Mouse (Mus musculus) embryonic facial prominence, embryonic 12.5 days (tissue): ENCODE measurements around the gene Abcb10. TPM values are rescaled to one million over a fixed set of nuclear protein-coding genes. Genes with fewer than 3 reads are reported as not detected.

Source experiments
- ATAC-seq: fragments of 200-750 bp; cut with Nextera tagmentation; 2 replicates; pipeline ENCODE4 v1.8.0; 2017; ENCODE audit not compliant: insufficient number of reproducible peaks, insufficient read depth, low FRiP score, low TSS enrichment
- H3K27ac ChIP-seq: fragments of 300-500 bp; sonication (generic); 2 replicates; pipeline ENCODE4 v1.5.1; 2016; ENCODE audit warnings: mild to moderate bottlenecking
- H3K27me3 ChIP-seq: fragments of 300-500 bp; sonication (generic); 2 replicates; pipeline ENCODE4 v1.6.1; 2016; ENCODE audit warnings: mild to moderate bottlenecking, moderate library complexity
- H3K36me3 ChIP-seq: fragments of 300-500 bp; sonication (generic); 2 replicates; pipeline ENCODE4 v1.6.1; 2016; ENCODE audit warnings: mild to moderate bottlenecking
- H3K4me1 ChIP-seq: fragments of 300-500 bp; sonication (generic); 2 replicates; pipeline ENCODE4 v1.6.1; 2016
- H3K4me2 ChIP-seq: fragments of 300-500 bp; sonication (generic); replicated peaks from 2 replicates; pipeline ENCODE4 v1.6.1; 2016; ENCODE audit warnings: mild to moderate bottlenecking, moderate library complexity
- H3K4me3 ChIP-seq: fragments of 300-500 bp; sonication (generic); 2 replicates; pipeline ENCODE4 v1.5.1; 2016; ENCODE audit warnings: mild to moderate bottlenecking
- H3K9ac ChIP-seq: fragments of 300-500 bp; sonication (generic); 2 replicates; pipeline ENCODE4 v1.6.1; 2016; ENCODE audit warnings: mild to moderate bottlenecking, moderate library complexity
- H3K9me3 ChIP-seq: fragments of 300-500 bp; sonication (generic); 2 replicates; pipeline ENCODE4 v1.6.1; 2016; ENCODE audit warnings: mild to moderate bottlenecking, moderate library complexity
- WGBS: fragments of 180-500 bp; shearing (Covaris S2); methylation state at CpG from one replicate; pipeline ENCODE4 v1.1.7; 2016; 5-methylcytosine and 5-hydroxymethylcytosine counted together
- polyA plus RNA-seq: library from polyadenylated mRNA; unstranded; fragments of >200 nt; fragmentation: Nextera tagmentation; extraction: Ambion mirVana; gene quantifications from 2 replicates; pipeline ENCODE4 v1.2.1, GENCODE M21; 2016

Gene Abcb10
- polyA plus RNA-seq, 1 experiment from 2014 or later, result 21.7 TPM

GRCm38 (mm10) chr8:123950077-123950802 lies 32.7 kb downstream of the Abcb10 start:
- no peaks in the 10 kb centered on the region for H3K27me3 ChIP-seq
- H3K4me1 ChIP-seq, result peaks cover 6% of the 10 kb centered on the region
- peak overlapping the region; percentile 90 for H3K4me2 ChIP-seq
- WGBS, result 32% methylated on average over 10 of the region's 10 CpGs
- H3K9ac ChIP-seq, result peak overlapping the region; percentile 81
- H3K27ac ChIP-seq, result peak overlapping the region; percentile 85; the same call in 1 of the 2 replicates
- no peaks in the 10 kb centered on the region for H3K9me3 ChIP-seq
- no peak for ATAC-seq
- H3K4me3 ChIP-seq, result peak overlapping the region; percentile 89
- peaks cover 32% of the 10 kb centered on the region for H3K36me3 ChIP-seq

DNA sequence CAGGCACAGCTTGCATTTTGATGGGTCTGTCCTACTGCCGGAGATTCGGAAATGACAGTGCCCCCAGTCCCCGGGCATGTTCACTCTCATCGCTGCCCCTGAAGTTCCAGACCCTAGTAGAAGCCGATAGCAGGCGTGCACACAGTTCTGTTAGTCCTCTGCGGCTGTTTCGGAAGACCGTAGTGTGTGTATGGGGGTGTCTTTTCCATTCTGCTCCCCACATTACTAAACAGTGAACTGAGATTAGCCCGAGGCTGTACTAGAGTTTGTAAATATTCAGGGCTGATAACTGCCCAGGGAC lies 33.3 kb downstream of the Abcb10 start:
- H3K9me3 ChIP-seq, result no peaks in the 10 kb centered on the region
- peak overlapping the region; percentile 89 for H3K4me3 ChIP-seq
- H3K4me2 ChIP-seq, result peak overlapping the region; percentile 90
- ATAC-seq, result 0 out of 2 replicates have a peak, but pooled peaks have one; percentile 30
- peaks cover 6% of the 10 kb centered on the region for H3K4me1 ChIP-seq
- H3K9ac ChIP-seq, result peak overlapping the region; percentile 81
- peak overlapping the region; percentile 85 for H3K27ac ChIP-seq
- peaks cover 30% of the 10 kb centered on the region for H3K36me3 ChIP-seq
- H3K27me3 ChIP-seq, result no peaks in the 10 kb centered on the region
- WGBS, result 6% methylated on average over 10 of the region's 10 CpGs

GRCm38 (mm10) chr8:123948942-123949685 lies 33.8 kb downstream of the Abcb10 start, which contains the start of gene Nup133:
Gene Nup133, minus strand, starts transcription at chr8:123949265.
- H3K27ac ChIP-seq, result peak within 1 kb of the TSS; percentile 85
- peaks cover 6% of the 10 kb centered on the region for H3K4me1 ChIP-seq
- H3K36me3 ChIP-seq, result peaks cover 28% of the 10 kb centered on the region
- H3K9me3 ChIP-seq, result no peaks in the 10 kb centered on the region
- H3K4me3 ChIP-seq, result peak within 1 kb of the TSS; percentile 89
- H3K9ac ChIP-seq, result peak within 1 kb of the TSS; percentile 81
- peak within 1 kb of the TSS; percentile 90 for H3K4me2 ChIP-seq
- 0 out of 2 replicates have a peak, but pooled peaks have one; percentile 47 for ATAC-seq
- no peaks in the 10 kb centered on the region for H3K27me3 ChIP-seq
- under 1% methylated on average over 77 of the region's 77 CpGs for WGBS

DNA sequence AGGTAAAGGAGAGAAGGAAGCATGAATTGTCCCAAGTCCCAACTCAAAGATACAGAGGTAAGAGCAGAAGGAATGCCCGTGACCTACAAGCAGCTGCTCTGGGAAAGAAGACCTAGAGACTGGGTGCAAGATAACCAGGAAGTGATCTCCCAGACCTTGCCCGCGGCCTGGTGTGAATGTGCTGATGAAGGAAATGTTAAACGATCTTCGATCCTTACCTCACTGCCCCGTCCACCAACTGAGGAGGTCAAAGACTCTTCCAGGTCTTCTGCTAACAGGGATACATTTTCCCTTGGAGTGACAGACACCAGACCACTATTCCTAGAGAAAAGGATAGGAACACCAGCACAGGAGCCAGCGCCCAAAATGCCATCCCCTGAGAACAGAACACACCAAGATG lies 53.9 kb downstream of the Abcb10 start:
- Histone ChIP-seq H3K27ac (no peak overlapping the region), H3K36me3 (peaks cover 79% of the 10 kb centered on the region), H3K9me3 (no peaks in the 10 kb centered on the region), H3K9ac (no peak overlapping the region), H3K27me3 (no peaks in the 10 kb centered on the region), H3K4me2 (no peak overlapping the region), H3K4me3 (no peak overlapping the region), H3K4me1 (no peaks in the 10 kb centered on the region)
- 93% methylated on average over 7 of the region's 7 CpGs for WGBS
- ATAC-seq, result no peak

DNA sequence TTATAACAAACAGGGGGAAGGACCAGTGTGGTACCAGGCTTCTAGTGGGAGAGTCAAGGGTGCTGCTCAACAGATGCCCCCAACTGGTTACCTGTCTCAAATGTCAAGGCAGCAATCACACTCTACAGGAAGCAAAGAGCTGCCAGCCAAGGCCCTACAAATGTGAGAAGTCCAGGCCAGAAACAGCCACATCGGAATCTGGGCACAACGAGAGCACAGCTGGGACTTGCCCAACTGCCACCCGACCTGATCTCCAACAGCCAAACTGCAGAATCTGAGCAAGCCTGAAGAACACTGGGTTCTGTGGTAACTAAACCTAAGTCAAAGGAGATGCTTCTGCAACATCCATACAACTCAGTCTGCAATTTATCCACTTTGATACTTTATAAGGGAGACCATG lies 57.3 kb downstream of the Abcb10 start:
- Histone ChIP-seq H3K4me3 (no peak overlapping the region), H3K9ac (no peak overlapping the region), H3K9me3 (no peaks in the 10 kb centered on the region), H3K36me3 (peaks cover 82% of the 10 kb centered on the region), H3K4me2 (no peak overlapping the region), H3K27me3 (no peaks in the 10 kb centered on the region), H3K27ac (no peak overlapping the region), H3K4me1 (no peaks in the 10 kb centered on the region)
- no peak for ATAC-seq
- WGBS, result 91% methylated on average over 3 of the region's 3 CpGs

DNA sequence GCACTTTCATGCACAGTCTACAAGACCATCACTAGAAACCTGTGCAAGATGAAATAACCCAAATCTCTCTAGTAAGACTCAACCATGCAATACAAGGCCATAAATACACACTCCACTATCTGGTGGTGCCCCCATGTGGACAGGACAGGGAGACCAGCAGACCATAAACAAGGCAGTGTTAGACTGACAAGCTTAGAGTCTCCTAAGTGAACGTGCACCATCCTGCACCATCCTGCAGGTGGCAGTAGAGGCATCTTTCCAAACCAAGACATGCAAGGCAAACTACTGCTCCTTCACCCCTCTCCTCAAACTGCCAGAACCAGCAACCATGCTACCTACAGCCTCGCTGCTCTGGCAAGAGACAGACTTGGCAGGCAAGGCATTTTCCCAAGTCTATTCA lies 58.2 kb downstream of the Abcb10 start:
- WGBS, result 20% methylated on average over 2 of the region's 2 CpGs
- peaks cover 82% of the 10 kb centered on the region for H3K36me3 ChIP-seq
- no peaks in the 10 kb centered on the region for H3K27me3 ChIP-seq
- no peak overlapping the region for H3K4me3 ChIP-seq
- H3K9ac ChIP-seq, result no peak overlapping the region
- no peaks in the 10 kb centered on the region for H3K4me1 ChIP-seq
- H3K27ac ChIP-seq, result no peak overlapping the region
- H3K9me3 ChIP-seq, result no peaks in the 10 kb centered on the region
- H3K4me2 ChIP-seq, result no peak overlapping the region
- peak; percentile 47; the same call in 1 of the 2 replicates for ATAC-seq

GRCm38 (mm10) chr8:123914635-123915034 lies 68.3 kb downstream of the Abcb10 start:
- Histone ChIP-seq H3K27me3 (no peaks in the 10 kb centered on the region), H3K4me1 (no peaks in the 10 kb centered on the region), H3K4me3 (no peak overlapping the region), H3K9ac (no peak overlapping the region), H3K4me2 (no peak overlapping the region), H3K9me3 (no peaks in the 10 kb centered on the region), H3K27ac (no peak overlapping the region), H3K36me3 (peaks cover 86% of the 10 kb centered on the region)
- no peak for ATAC-seq
- WGBS, result 96% methylated on average over 3 of the region's 3 CpGs

DNA sequence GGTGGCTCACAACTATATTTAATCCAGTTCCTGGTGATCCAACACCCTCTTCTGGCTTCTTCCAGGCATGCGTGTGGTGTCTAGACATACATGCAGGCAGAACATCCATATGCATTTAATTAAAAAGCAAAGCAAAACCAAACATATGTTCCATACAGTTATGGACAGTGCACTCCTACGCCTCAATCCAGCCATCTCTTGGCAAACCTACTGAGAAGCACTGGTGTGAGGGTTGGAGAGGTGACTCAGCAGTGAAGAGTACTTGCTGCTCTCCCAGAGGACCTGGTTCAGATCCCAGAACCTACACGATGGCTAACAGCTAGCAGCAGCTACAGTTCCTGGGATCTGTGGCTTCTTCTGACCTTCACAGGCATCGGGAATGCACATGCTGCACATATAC lies 70.7 kb downstream of the Abcb10 start:
- Histone ChIP-seq H3K4me1 (no peaks in the 10 kb centered on the region), H3K9ac (no peak overlapping the region), H3K27ac (no peak overlapping the region), H3K27me3 (no peaks in the 10 kb centered on the region), H3K36me3 (peaks cover 91% of the 10 kb centered on the region), H3K9me3 (no peaks in the 10 kb centered on the region), H3K4me3 (no peak overlapping the region), H3K4me2 (no peak overlapping the region)
- ATAC-seq, result no peak
- 81% methylated on average over 4 of the region's 4 CpGs for WGBS

GRCm38 (mm10) chr8:123907604-123908003 lies 75.3 kb downstream of the Abcb10 start:
- H3K36me3 ChIP-seq, result peaks cover 87% of the 10 kb centered on the region
- 95% methylated on average over 6 of the region's 6 CpGs for WGBS
- no peak overlapping the region for H3K27ac ChIP-seq
- H3K27me3 ChIP-seq, result no peaks in the 10 kb centered on the region
- no peak for ATAC-seq
- H3K9ac ChIP-seq, result no peak overlapping the region
- H3K4me3 ChIP-seq, result no peak overlapping the region
- H3K4me2 ChIP-seq, result no peak overlapping the region
- H3K4me1 ChIP-seq, result no peaks in the 10 kb centered on the region
- H3K9me3 ChIP-seq, result no peaks in the 10 kb centered on the region

DNA sequence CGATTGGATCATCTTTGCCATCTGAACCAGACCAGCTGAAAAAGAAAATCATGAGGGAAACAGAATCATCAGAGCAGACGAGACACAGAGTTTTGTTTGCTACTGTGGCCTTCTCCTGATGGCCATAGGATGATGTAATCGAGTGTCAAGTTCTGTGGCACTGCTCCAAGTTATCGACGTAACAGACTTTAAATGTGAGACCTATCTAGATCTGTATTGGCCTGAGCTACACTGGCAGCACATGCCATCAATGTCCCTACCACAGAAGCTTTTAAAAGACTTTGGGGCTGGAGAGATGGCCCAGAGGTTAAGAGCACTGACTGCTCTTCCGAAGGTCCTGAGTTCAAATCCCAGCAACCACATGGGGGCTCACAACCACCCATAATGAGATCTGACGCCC lies 80.3 kb downstream of the Abcb10 start:
- Histone ChIP-seq H3K9me3 (no peaks in the 10 kb centered on the region), H3K36me3 (peaks cover 74% of the 10 kb centered on the region), H3K4me1 (no peaks in the 10 kb centered on the region), H3K27ac (no peak overlapping the region), H3K9ac (no peak overlapping the region), H3K27me3 (no peaks in the 10 kb centered on the region), H3K4me3 (no peak overlapping the region), H3K4me2 (no peak overlapping the region)
- ATAC-seq, result no peak
- 86% methylated on average over 7 of the region's 7 CpGs for whole genome bisulfite sequencing
